Mouse (Mus musculus) olfactory bulb, adult 2 months (tissue): ENCODE measurements at regions not wholly inside any gene's neighbourhood (a gene's known extent, or its start where the extent isn't known, plus 50 kb on each side); places are given as distances from the start of the nearest gene placed in this dataset.

Source experiments
- CTCF ChIP-seq: fragments of 200-500 bp; IDR thresholded peaks from 2 replicates; pipeline ENCODE4 v1.5.1; 2012; ENCODE audit warnings: low read depth, mild to moderate bottlenecking, low read length, moderate library complexity; ENCODE audit not compliant: insufficient read depth
- POLR2A ChIP-seq: fragments of 200-500 bp; IDR thresholded peaks from 2 replicates; pipeline ENCODE4 v1.6.1; 2012; ENCODE audit warnings: mild to moderate bottlenecking, low read depth, low read length, moderate library complexity; ENCODE audit not compliant: insufficient read depth

DNA sequence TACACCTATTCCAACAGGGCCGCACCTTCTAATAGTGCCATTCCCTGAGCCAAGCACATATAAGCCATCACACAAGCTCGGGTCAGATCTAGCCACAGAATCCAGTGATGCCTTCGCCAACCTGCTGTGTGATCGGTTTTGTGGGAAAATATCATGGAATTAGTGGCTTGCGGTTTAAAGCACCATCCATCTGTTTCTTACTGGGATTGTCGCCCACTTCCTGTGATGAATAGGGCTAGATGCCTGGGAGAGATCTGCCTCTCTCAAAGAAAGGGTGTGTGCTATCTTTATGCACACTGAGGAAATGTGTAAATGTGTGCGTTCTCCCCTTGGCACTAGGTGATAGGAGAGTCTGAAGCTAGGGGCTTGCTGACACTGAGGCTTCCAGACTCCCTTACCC lies 154.5 kb upstream of the Smim23 start:
- TF ChIP-seq POLR2A (no peak), CTCF (no peak)
